Mouse (Mus musculus): Measurements from ENCODE around the gene Atxn10.

GRCm38 (mm10) chr15:85461541-85461940 lies 125.5 kb downstream of the Atxn10 start:
- TF ChIP-seq POLR2AphosphoS2 (IDR thresholded peaks at IDR 0.05; ENCODE audit: insufficient read length, low read depth) (no peak), REST (IDR thresholded peaks at IDR 0.05; ENCODE audit: insufficient read depth, insufficient read length) (no peak), POLR2A (IDR thresholded peaks at IDR 0.05; ENCODE audit: insufficient read length, low read depth) (no peak), TCF12 (IDR thresholded peaks at IDR 0.05; ENCODE audit: insufficient read depth, poor library complexity, severe bottlenecking) (no peak), USF1 (IDR thresholded peaks at IDR 0.05; ENCODE audit: low read depth) (no peak), CEBPB (IDR thresholded peaks at IDR 0.05; ENCODE audit: insufficient read depth, poor library complexity, severe bottlenecking) (no peak)

Measured in myocyte (in vitro differentiated cells).